Mouse (Mus musculus): ENCODE measurements around the gene Slc38a6. TPM values are rescaled to one million over a fixed set of nuclear protein-coding genes. Genes with fewer than 3 reads are reported as not detected.

Gene Slc38a6
- polyA plus RNA-seq, 1 experiment: 15.1 TPM

GRCm38 (mm10) chr12:73266597-73266996 lies 20.0 kb upstream of the Slc38a6 start:
- H3K27ac ChIP-seq (ENCODE audit: insufficient read depth, low read depth, low read length): no peak overlapping the region
- H3K4me1 ChIP-seq (ENCODE audit: control insufficient read depth, insufficient read depth, low read length): no peaks in the 10 kb centered on the region
- no peak overlapping the region for H3K4me3 ChIP-seq (ENCODE audit: insufficient read depth, low read depth, low read length)
- DNase-seq: no peak
- no peaks in the 10 kb centered on the region for H3K27me3 ChIP-seq (replicated peaks; ENCODE audit: control insufficient read depth, insufficient read depth, low read length)
- no peaks in the 10 kb centered on the region for H3K36me3 ChIP-seq (ENCODE audit: control insufficient read depth, insufficient read depth, low read length)
- WGBS: 71% methylated on average over 1 of the region's 1 CpGs
- no peak for TF ChIP-seq POLR2A (IDR thresholded peaks at IDR 0.05; ENCODE audit: low read depth, low read length)
- TF ChIP-seq CTCF (conservative IDR thresholded peaks at IDR 0.05; ENCODE audit: insufficient read depth, insufficient read length, low read depth, low read length): no peak

GRCm38 (mm10) chr12:73268497-73268896 lies 18.1 kb upstream of the Slc38a6 start:
- TF ChIP-seq CTCF (conservative IDR thresholded peaks at IDR 0.05; ENCODE audit: insufficient read depth, insufficient read length, low read depth, low read length): no peak
- TF ChIP-seq POLR2A (IDR thresholded peaks at IDR 0.05; ENCODE audit: low read depth, low read length): no peak
- Histone ChIP-seq H3K27ac (ENCODE audit: insufficient read depth, low read depth, low read length) (no peak overlapping the region), H3K27me3 (replicated peaks; ENCODE audit: control insufficient read depth, insufficient read depth, low read length) (no peaks in the 10 kb centered on the region), H3K36me3 (ENCODE audit: control insufficient read depth, insufficient read depth, low read length) (no peaks in the 10 kb centered on the region), H3K4me1 (ENCODE audit: control insufficient read depth, insufficient read depth, low read length) (no peaks in the 10 kb centered on the region), H3K4me3 (ENCODE audit: insufficient read depth, low read depth, low read length) (no peak overlapping the region)
- WGBS: 97% methylated on average over 1 of the region's 1 CpGs
- no peak for DNase-seq

GRCm38 (mm10) chr12:73269531-73269930 lies 17.0 kb upstream of the Slc38a6 start:
- Histone ChIP-seq H3K27ac (ENCODE audit: insufficient read depth, low read depth, low read length) (no peak overlapping the region), H3K4me3 (ENCODE audit: insufficient read depth, low read depth, low read length) (no peak overlapping the region), H3K4me1 (ENCODE audit: control insufficient read depth, insufficient read depth, low read length) (no peaks in the 10 kb centered on the region), H3K27me3 (replicated peaks; ENCODE audit: control insufficient read depth, insufficient read depth, low read length) (no peaks in the 10 kb centered on the region), H3K36me3 (ENCODE audit: control insufficient read depth, insufficient read depth, low read length) (no peaks in the 10 kb centered on the region)
- no peak for DNase-seq
- TF ChIP-seq POLR2A (IDR thresholded peaks at IDR 0.05; ENCODE audit: low read depth, low read length): no peak
- TF ChIP-seq CTCF (conservative IDR thresholded peaks at IDR 0.05; ENCODE audit: insufficient read depth, insufficient read length, low read depth, low read length): no peak
- 81% methylated on average over 3 of the region's 3 CpGs for WGBS

GRCm38 (mm10) chr12:73269933-73270332 lies 16.6 kb upstream of the Slc38a6 start:
- H3K36me3 ChIP-seq (ENCODE audit: control insufficient read depth, insufficient read depth, low read length): no peaks in the 10 kb centered on the region
- H3K4me3 ChIP-seq (ENCODE audit: insufficient read depth, low read depth, low read length): no peak overlapping the region
- H3K4me1 ChIP-seq (ENCODE audit: control insufficient read depth, insufficient read depth, low read length): no peaks in the 10 kb centered on the region
- 80% methylated on average over 4 of the region's 4 CpGs for WGBS
- no peaks in the 10 kb centered on the region for H3K27me3 ChIP-seq (replicated peaks; ENCODE audit: control insufficient read depth, insufficient read depth, low read length)
- no peak for DNase-seq
- H3K27ac ChIP-seq (ENCODE audit: insufficient read depth, low read depth, low read length): no peak overlapping the region
- TF ChIP-seq CTCF (conservative IDR thresholded peaks at IDR 0.05; ENCODE audit: insufficient read depth, insufficient read length, low read depth, low read length): no peak
- no peak for TF ChIP-seq POLR2A (IDR thresholded peaks at IDR 0.05; ENCODE audit: low read depth, low read length)

GRCm38 (mm10) chr12:73274921-73275320 lies 11.7 kb upstream of the Slc38a6 start:
- 83% methylated on average over 3 of the region's 3 CpGs for WGBS
- TF ChIP-seq POLR2A (IDR thresholded peaks at IDR 0.05; ENCODE audit: low read depth, low read length): no peak
- no peak for TF ChIP-seq CTCF (conservative IDR thresholded peaks at IDR 0.05; ENCODE audit: insufficient read depth, insufficient read length, low read depth, low read length)

GRCm38 (mm10) chr12:73287609-73288008 lies 1.0 kb downstream of the Slc38a6 start:
- peak overlapping the region; percentile 16; the same call in 1 of the 2 replicates for H3K27ac ChIP-seq (ENCODE audit: insufficient read depth, low read depth, low read length)
- H3K4me3 ChIP-seq (ENCODE audit: insufficient read depth, low read depth, low read length): peak overlapping the region; percentile 67; the same call in 1 of the 2 replicates
- peak; percentile 72 for DNase-seq
- H3K4me1 ChIP-seq (ENCODE audit: control insufficient read depth, insufficient read depth, low read length): peaks cover 13% of the 10 kb centered on the region
- WGBS: 38% methylated on average over 8 of the region's 8 CpGs
- H3K36me3 ChIP-seq (ENCODE audit: control insufficient read depth, insufficient read depth, low read length): peaks cover 4% of the 10 kb centered on the region
- H3K27me3 ChIP-seq (replicated peaks; ENCODE audit: control insufficient read depth, insufficient read depth, low read length): no peaks in the 10 kb centered on the region
- TF ChIP-seq POLR2A (IDR thresholded peaks at IDR 0.05; ENCODE audit: low read depth, low read length): no peak
- TF ChIP-seq CTCF (conservative IDR thresholded peaks at IDR 0.05; ENCODE audit: insufficient read depth, insufficient read length, low read depth, low read length): no peak

More at GRCm38 (mm10) chr12:73274921-73275320, 11.7 kb upstream of the Slc38a6 start:
- Histone ChIP-seq H3K4me1 (ENCODE audit: control insufficient read depth, insufficient read depth, low read length) (no peaks in the 10 kb centered on the region), H3K4me3 (ENCODE audit: insufficient read depth, low read depth, low read length) (no peak overlapping the region), H3K36me3 (ENCODE audit: control insufficient read depth, insufficient read depth, low read length) (no peaks in the 10 kb centered on the region; the same call in 1 of the 2 replicates), H3K27me3 (replicated peaks; ENCODE audit: control insufficient read depth, insufficient read depth, low read length) (no peaks in the 10 kb centered on the region), H3K27ac (ENCODE audit: insufficient read depth, low read depth, low read length) (no peak overlapping the region)
- no peak for DNase-seq

- Histone ChIP-seq H3K4me3 (ENCODE audit: insufficient read depth, low read depth, low read length) (no peak overlapping the region), H3K27me3 (replicated peaks; ENCODE audit: control insufficient read depth, insufficient read depth, low read length) (no peaks in the 10 kb centered on the region), H3K36me3 (ENCODE audit: control insufficient read depth, insufficient read depth, low read length) (peaks cover 4% of the 10 kb centered on the region), H3K4me1 (ENCODE audit: control insufficient read depth, insufficient read depth, low read length) (peaks cover 13% of the 10 kb centered on the region), H3K27ac (ENCODE audit: insufficient read depth, low read depth, low read length) (no peak overlapping the region)
- TF ChIP-seq POLR2A (IDR thresholded peaks at IDR 0.05; ENCODE audit: low read depth, low read length) (no peak), CTCF (conservative IDR thresholded peaks at IDR 0.05; ENCODE audit: insufficient read depth, insufficient read length, low read depth, low read length) (no peak)
- DNase-seq: no peak
- WGBS: 81% methylated on average over 3 of the region's 3 CpGs
Measured at GRCm38 (mm10) chr12:73288626-73289025, 2.0 kb downstream of the Slc38a6 start.

Data from kidney, adult 2 months (tissue).